Mouse (Mus musculus): ENCODE data around the gene Zglp1. TPM values are rescaled to one million over a fixed set of nuclear protein-coding genes. Genes with fewer than 3 reads are reported as not detected.
"Not testable (repeated sequence)": the region's sequence is repeated elsewhere in the genome, so short reads cannot be mapped to it uniquely, and the experiment has no call there.

Zglp1 gene
- polyA plus RNA-seq, 1 experiment from 2014 or later = 0.78 TPM

DNA sequence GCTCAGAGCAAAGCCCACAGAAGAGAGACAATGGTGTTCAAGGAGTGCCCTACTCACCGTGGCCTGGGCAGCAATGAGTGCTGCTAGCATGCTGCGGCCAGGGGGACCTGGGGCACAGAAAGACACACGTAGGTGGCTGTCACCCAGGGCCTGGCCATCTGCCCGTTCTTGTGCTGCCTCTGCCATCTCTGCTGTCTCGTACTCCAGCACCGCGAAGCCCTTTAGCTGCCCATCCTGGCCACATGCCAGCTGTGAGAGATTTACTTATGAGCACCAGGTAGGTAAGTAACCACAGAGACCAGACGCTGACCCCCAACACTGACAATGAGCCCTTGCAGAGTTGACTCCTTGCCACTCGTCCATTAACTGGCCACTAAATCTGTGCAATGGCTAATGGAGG lies 14.2 kb upstream of the Zglp1 start:
- Histone ChIP-seq H3K9ac (ENCODE audit: low read depth, low read length) (no peak overlapping the region), H3K4me1 (ENCODE audit: control insufficient read depth, insufficient read depth, low read length) (no peaks in the 10 kb centered on the region), H3K27ac (ENCODE audit: low read length) (no peak overlapping the region), H3K27me3 (ENCODE audit: control insufficient read depth, insufficient read depth, low read depth, low read length) (no peaks in the 10 kb centered on the region), H3K4me3 (ENCODE audit: low read depth, low read length) (no peak overlapping the region), H3K4me2 (ENCODE audit: low read length) (no peak overlapping the region), H3K36me3 (ENCODE audit: control insufficient read depth, insufficient read depth, low read length) (peaks cover 56% of the 10 kb centered on the region), H3K9me3 (replicated peaks; ENCODE audit: control insufficient read depth, low read length, poor library complexity, severe bottlenecking) (no peaks in the 10 kb centered on the region)
- WGBS = 87% methylated on average over 9 of the region's 9 CpGs
- ATAC-seq = no peak

DNA sequence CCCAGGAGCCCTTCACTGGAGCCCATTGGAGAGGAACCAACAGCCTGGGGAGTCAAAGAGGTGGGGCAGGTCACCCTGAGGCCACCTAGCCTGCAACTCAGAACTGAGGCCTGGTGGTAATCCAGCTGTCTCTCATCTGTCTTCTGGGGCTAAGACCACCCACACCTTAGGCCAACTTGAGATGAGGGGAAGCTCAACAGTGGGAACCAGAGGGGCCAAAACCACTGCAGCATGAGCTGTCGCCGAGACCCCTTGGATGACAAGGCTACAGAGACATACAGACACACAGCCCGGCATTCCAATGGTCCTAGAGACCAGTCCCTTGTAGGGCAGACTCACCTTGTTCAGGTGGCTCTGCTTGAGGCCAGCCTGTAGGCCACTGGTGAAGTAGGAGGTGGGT lies 8.7 kb upstream of the Zglp1 start:
- no peak overlapping the region for H3K4me2 ChIP-seq (ENCODE audit: low read length)
- H3K9me3 ChIP-seq (replicated peaks; ENCODE audit: control insufficient read depth, low read length, poor library complexity, severe bottlenecking) = no peaks in the 10 kb centered on the region
- WGBS = 89% methylated on average over 3 of the region's 3 CpGs
- H3K27ac ChIP-seq (ENCODE audit: low read length) = no peak overlapping the region
- peaks cover 31% of the 10 kb centered on the region for H3K36me3 ChIP-seq (ENCODE audit: control insufficient read depth, insufficient read depth, low read length)
- H3K27me3 ChIP-seq (ENCODE audit: control insufficient read depth, insufficient read depth, low read depth, low read length) = no peaks in the 10 kb centered on the region
- no peak overlapping the region for H3K4me3 ChIP-seq (ENCODE audit: low read depth, low read length)
- no peak for ATAC-seq
- no peak overlapping the region for H3K9ac ChIP-seq (ENCODE audit: low read depth, low read length)
- peaks cover 16% of the 10 kb centered on the region for H3K4me1 ChIP-seq (ENCODE audit: control insufficient read depth, insufficient read depth, low read length)

DNA sequence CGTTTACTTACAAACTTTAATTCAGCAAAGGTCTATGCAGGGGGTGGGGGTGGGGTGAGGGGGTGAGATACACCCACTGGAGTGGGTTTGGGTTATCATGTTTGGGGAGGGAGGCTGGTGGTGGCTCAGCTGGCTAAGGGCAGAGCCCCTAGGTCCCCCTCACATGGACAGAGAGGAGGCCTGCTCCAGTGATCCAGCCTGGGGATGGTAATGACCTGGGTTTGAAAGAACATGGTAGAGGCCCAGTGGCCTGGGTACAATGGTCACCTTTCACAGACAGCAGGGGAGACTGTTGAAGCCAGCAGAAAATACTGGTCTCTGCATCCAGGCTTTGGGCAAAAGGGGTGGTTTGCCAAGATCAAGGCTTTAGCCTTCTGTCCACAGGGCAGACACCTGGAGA lies 7.3 kb upstream of the Zglp1 start:
- Histone ChIP-seq H3K9ac (ENCODE audit: low read depth, low read length) (no peak overlapping the region), H3K27ac (ENCODE audit: low read length) (no peak overlapping the region), H3K9me3 (replicated peaks; ENCODE audit: control insufficient read depth, low read length, poor library complexity, severe bottlenecking) (no peaks in the 10 kb centered on the region), H3K27me3 (ENCODE audit: control insufficient read depth, insufficient read depth, low read depth, low read length) (no peaks in the 10 kb centered on the region), H3K4me1 (ENCODE audit: control insufficient read depth, insufficient read depth, low read length) (peaks cover 16% of the 10 kb centered on the region), H3K4me3 (ENCODE audit: low read depth, low read length) (no peak overlapping the region), H3K36me3 (ENCODE audit: control insufficient read depth, insufficient read depth, low read length) (peaks cover 22% of the 10 kb centered on the region), H3K4me2 (ENCODE audit: low read length) (no peak overlapping the region)
- WGBS = 92% methylated on average over 1 of the region's 1 CpGs
- ATAC-seq = no peak

DNA sequence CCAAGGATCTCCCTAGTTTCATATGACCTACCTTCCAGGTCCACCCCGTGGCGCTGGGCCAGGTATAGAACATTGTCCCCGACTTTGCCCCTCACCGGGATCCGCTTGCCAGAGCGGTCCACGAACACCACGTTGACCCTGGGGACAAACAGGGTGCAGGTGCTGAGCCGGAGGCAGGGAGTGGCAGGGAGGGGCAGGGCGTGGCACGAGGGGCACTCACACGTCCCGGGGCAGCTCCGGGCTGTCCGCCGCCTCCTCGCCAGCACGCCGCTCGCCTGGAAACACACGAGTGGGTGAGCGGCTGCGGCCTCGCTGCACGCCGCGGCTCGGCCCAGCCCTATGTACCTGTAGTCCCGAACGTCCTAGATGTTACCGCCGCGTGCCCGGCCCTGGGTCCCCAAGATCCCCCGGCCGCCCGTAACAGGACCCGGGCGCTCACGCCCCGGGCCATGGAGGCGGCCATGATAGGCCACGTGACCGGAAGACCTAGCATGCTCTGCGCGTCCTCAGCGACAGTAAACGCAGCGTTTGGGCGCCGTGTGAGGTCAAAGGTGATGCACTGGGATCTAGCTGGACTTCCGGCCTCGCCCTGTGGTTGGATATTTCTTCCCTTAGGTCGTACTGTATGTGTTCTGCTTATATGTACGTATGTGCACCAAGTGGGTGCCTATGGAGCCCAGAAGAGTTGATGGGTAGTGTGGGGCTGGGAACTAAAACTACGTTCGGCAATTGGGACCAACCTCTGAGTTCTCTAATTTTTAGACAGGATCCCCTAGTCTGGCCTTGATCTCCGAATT lies 6.3 kb upstream of the Zglp1 start, which contains the start of the genes Gm49373 and Fdx1l:
Gm49373 (minus strand) TSS at position 53 of the 797 bp plus-strand sequence.
Fdx1l (minus strand) TSS at position 571 of the 797 bp plus-strand sequence.
- ATAC-seq = peak; percentile 94
- Histone ChIP-seq H3K27me3 (ENCODE audit: control insufficient read depth, insufficient read depth, low read depth, low read length) (no peaks in the 10 kb centered on the region), H3K4me1 (ENCODE audit: control insufficient read depth, insufficient read depth, low read length) (peaks cover 16% of the 10 kb centered on the region), H3K9me3 (replicated peaks; ENCODE audit: control insufficient read depth, low read length, poor library complexity, severe bottlenecking) (no peaks in the 10 kb centered on the region), H3K4me2 (ENCODE audit: low read length) (peak within 1 kb of the TSS; percentile 85), H3K36me3 (ENCODE audit: control insufficient read depth, insufficient read depth, low read length) (peaks cover 20% of the 10 kb centered on the region), H3K9ac (ENCODE audit: low read depth, low read length) (peak within 1 kb of the TSS; percentile 91), H3K27ac (ENCODE audit: low read length) (peak within 1 kb of the TSS; percentile 70), H3K4me3 (ENCODE audit: low read depth, low read length) (peak within 1 kb of the TSS; percentile 93)
- 2% methylated on average over 58 of the region's 58 CpGs for WGBS

DNA sequence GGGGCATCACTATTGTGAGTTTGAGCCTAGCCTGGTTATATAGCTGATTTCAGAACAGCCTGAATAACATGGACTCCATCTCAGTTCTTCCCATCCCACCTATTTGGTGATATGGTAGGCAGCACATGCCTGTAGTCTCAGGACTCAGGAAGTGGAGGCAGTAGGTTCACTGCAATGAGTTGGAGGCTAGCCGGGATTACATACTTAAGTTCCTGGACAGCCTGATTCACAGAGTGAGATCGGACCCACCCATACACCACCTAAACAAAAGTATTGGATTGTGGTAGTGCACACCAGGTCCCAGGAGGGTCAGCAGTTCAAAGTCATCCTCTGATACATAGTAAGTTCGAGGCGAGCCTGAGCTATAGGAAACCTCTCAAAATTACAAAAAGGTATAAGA lies 5.7 kb upstream of the Zglp1 start:
- Histone ChIP-seq H3K4me1 (ENCODE audit: control insufficient read depth, insufficient read depth, low read length) (peaks cover 16% of the 10 kb centered on the region), H3K27ac (ENCODE audit: low read length) (no peak overlapping the region), H3K4me3 (ENCODE audit: low read depth, low read length) (peak overlapping the region; percentile 93), H3K9me3 (replicated peaks; ENCODE audit: control insufficient read depth, low read length, poor library complexity, severe bottlenecking) (no peaks in the 10 kb centered on the region), H3K4me2 (ENCODE audit: low read length) (peak overlapping the region; percentile 85), H3K36me3 (ENCODE audit: control insufficient read depth, insufficient read depth, low read length) (peaks cover 21% of the 10 kb centered on the region), H3K27me3 (ENCODE audit: control insufficient read depth, insufficient read depth, low read depth, low read length) (no peaks in the 10 kb centered on the region), H3K9ac (ENCODE audit: low read depth, low read length) (peak overlapping the region; percentile 91)
- WGBS = 15% methylated on average over 4 of the region's 4 CpGs
- 0 out of 2 replicates have a peak, but pooled peaks have one; percentile 15 for ATAC-seq

DNA sequence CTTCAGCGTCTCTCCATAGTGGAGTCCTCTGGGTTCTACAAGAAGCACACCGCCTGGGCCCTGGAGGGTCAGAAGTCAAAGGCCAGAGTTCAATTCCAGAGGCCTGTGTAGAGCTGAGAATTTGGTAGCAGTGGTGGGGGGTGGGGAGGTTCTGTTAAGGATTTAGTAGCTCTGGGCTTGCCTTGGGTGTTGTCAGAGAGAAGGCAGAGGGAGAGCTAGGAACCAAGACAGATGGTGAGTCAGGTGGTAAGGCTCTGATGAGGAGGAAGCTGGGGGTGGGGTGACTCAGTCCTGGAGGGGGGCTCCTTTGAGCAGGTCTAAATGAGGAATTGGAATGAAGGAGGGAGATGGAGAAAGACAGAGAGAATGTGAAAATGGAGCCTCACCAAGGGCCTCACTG lies 4.0 kb downstream of the Zglp1 start:
- no peaks in the 10 kb centered on the region for H3K4me1 ChIP-seq (ENCODE audit: control insufficient read depth, insufficient read depth, low read length)
- H3K36me3 ChIP-seq (ENCODE audit: control insufficient read depth, insufficient read depth, low read length) = peaks cover 22% of the 10 kb centered on the region
- no peak overlapping the region for H3K27ac ChIP-seq (ENCODE audit: low read length)
- H3K4me2 ChIP-seq (ENCODE audit: low read length) = no peak overlapping the region
- ATAC-seq = no peak
- H3K27me3 ChIP-seq (ENCODE audit: control insufficient read depth, insufficient read depth, low read depth, low read length) = no peaks in the 10 kb centered on the region
- H3K9me3 ChIP-seq (replicated peaks; ENCODE audit: control insufficient read depth, low read length, poor library complexity, severe bottlenecking) = no peaks in the 10 kb centered on the region
- no peak overlapping the region for H3K4me3 ChIP-seq (ENCODE audit: low read depth, low read length)
- no peak overlapping the region for H3K9ac ChIP-seq (ENCODE audit: low read depth, low read length)
- WGBS = 91% methylated on average over 2 of the region's 2 CpGs

DNA sequence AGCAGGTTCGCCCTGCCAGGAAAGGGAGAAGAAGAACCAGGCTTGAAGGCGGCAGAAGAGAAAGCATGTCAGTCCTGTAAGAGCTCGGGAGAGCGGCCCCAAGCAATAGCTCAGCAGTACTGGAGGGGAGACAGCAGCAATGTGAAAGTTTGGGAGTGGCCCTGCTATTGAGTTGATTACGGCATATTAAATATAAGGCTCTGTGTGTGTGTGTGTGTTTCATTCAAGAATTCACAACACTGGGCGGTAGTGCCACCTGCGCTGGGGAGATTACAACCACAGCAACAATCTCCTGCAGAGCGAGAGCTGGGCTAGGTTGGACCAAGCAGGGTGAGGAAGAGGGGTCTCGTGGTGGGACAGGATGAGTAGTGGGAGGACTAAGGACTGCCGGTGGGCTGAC lies 15.3 kb downstream of the Zglp1 start:
- H3K36me3 ChIP-seq (ENCODE audit: control insufficient read depth, insufficient read depth, low read length) = no peaks in the 10 kb centered on the region
- WGBS = 70% methylated on average over 10 of the region's 10 CpGs
- ATAC-seq = no peak
- H3K4me1 ChIP-seq (ENCODE audit: control insufficient read depth, insufficient read depth, low read length) = no peaks in the 10 kb centered on the region
- H3K27ac ChIP-seq (ENCODE audit: low read length) = no peak overlapping the region
- no peaks in the 10 kb centered on the region for H3K9me3 ChIP-seq (replicated peaks; ENCODE audit: control insufficient read depth, low read length, poor library complexity, severe bottlenecking)
- no peak overlapping the region for H3K4me2 ChIP-seq (ENCODE audit: low read length)
- no peak overlapping the region for H3K4me3 ChIP-seq (ENCODE audit: low read depth, low read length)
- H3K27me3 ChIP-seq (ENCODE audit: control insufficient read depth, insufficient read depth, low read depth, low read length) = no peaks in the 10 kb centered on the region
- H3K9ac ChIP-seq (ENCODE audit: low read depth, low read length) = no peak overlapping the region

DNA sequence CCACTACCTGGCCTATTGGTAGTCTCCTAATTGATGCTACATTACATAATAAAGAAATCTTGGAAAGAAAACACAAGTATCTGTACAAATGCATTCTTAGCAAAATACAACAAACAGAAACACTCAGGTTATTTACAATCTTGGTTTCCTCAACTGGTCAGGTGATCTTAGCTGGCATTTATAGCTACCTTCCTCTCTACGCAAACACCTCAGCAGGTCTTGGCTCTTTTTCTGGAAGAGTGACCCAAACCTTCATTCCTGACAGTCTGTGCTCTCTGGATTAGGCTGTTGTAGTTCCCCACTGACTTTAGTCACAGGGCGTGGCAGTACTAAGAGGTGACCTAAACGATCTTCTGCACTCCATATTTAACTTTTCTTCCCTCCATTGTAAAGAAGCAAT lies 21.7 kb downstream of the Zglp1 start:
- no peak overlapping the region for H3K4me3 ChIP-seq (ENCODE audit: low read depth, low read length)
- no peak overlapping the region for H3K27ac ChIP-seq (ENCODE audit: low read length)
- no peak overlapping the region for H3K9ac ChIP-seq (ENCODE audit: low read depth, low read length)
- H3K27me3 ChIP-seq (ENCODE audit: control insufficient read depth, insufficient read depth, low read depth, low read length) = peaks cover 5% of the 10 kb centered on the region
- ATAC-seq = no peak
- no peak overlapping the region for H3K4me2 ChIP-seq (ENCODE audit: low read length)
- H3K36me3 ChIP-seq (ENCODE audit: control insufficient read depth, insufficient read depth, low read length) = no peaks in the 10 kb centered on the region
- H3K9me3 ChIP-seq (replicated peaks; ENCODE audit: control insufficient read depth, low read length, poor library complexity, severe bottlenecking) = no peaks in the 10 kb centered on the region
- 82% methylated on average over 3 of the region's 3 CpGs for WGBS
- no peaks in the 10 kb centered on the region for H3K4me1 ChIP-seq (ENCODE audit: control insufficient read depth, insufficient read depth, low read length)

DNA sequence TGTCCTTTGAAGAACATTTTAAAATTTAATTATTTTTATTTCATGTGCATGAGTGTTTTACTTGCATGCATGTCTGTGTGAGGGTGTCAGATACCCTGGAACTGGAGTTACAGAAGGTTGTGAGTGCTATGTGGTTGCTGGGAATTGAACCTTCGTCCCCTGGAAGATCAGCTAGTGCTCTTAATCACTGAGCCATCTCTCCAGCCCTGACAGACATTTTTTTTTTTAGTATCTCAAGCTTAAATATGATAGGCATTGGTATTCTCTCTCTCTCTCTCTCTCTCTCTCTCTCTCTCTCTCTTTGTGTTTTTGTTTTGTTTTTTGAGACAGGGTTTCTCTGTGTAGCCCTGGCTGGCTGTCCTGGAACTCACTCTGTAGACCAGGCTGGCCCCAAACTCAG lies 22.1 kb downstream of the Zglp1 start:
- not testable (repeated sequence) for H3K9ac ChIP-seq (ENCODE audit: low read depth, low read length); H3K27me3 ChIP-seq (ENCODE audit: control insufficient read depth, insufficient read depth, low read depth, low read length); H3K4me3 ChIP-seq (ENCODE audit: low read depth, low read length); H3K27ac ChIP-seq (ENCODE audit: low read length); H3K36me3 ChIP-seq (ENCODE audit: control insufficient read depth, insufficient read depth, low read length); ATAC-seq; H3K4me1 ChIP-seq (ENCODE audit: control insufficient read depth, insufficient read depth, low read length); H3K4me2 ChIP-seq (ENCODE audit: low read length); H3K9me3 ChIP-seq (replicated peaks; ENCODE audit: control insufficient read depth, low read length, poor library complexity, severe bottlenecking)
- 68% methylated on average over 1 of the region's 1 CpGs for WGBS
